Mouse (Mus musculus) ovary, postnatal 10 days (tissue): Measurements from ENCODE around the gene Itga3.

ENCODE experiments used
- DNase-seq: peaks from one replicate; pipeline ENCODE4 v3.0.0; 2022; ENCODE audit warnings: low spot score

The Itga3 gene

GRCm38 (mm10) chr11:95096608-95097373 is 20.2 kb upstream of the Itga3 start:
- DNase-seq, result no peak

- DNase-seq, result no peak
Observed at GRCm38 (mm10) chr11:95095596-95095995, 19.0 kb upstream of the Itga3 start.

DNA sequence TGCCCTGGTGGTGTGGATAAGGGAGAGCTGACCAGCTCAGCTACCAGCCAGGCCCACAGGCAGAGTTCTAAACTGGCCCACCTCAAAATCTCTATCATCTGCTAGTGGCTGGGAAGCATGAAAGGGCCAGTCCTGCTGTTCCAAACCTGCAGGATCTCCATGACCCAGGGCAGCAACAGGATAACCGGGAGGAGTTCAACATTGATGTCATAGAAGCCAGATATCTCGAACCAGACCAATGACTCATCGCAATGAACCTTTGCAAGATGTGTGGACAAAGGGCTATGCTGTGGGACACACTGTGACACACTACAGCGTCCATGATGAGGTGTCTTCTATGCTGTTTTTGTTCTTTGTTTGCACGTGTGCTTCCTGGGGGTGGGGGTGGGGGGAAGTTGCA is 16.5 kb upstream of the Itga3 start:
- DNase-seq, result no peak

DNA sequence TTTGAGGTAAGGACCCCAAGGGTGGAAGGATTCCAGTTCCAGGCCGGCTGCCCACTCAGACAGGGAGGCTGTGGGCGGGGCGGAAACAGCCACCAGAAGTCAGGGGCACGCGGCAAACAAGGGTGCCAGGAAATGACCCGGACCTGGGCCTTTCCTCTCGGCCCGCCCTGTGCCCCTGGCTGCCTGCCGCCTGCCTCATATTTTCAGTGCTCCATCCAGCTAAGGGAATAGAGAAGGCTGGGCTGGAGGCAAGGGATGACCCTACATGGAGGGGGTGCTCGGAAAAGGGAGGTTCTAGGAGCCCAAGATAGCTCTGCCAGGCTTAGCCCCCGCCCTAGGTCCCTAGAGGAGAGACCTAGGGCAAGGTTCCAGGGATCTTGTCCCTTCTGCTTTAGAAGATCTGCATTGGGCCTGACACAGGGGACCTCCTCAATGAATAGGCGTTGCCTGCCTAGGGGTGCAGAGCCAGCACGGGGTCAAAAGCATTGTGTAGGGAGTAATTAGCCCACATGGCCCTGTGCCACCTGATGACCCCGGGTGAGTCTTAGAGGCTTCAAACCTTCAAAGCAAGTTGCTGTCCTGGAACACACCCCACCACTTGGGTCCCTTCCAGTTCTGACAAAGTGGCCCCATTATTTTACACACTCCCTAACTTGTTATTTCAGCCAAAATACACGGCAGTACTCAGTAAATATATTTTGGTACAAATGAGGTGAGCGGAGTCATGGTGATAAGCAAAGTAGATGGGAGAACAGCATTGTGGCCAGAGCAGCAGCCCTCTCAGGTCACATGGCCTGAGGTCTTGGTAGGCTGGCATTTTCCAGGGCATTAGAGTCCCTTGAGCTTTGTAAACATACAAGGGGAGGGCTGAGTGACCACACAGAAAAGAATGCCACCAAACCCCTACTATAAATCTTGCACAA is 12.5 kb upstream of the Itga3 start:
- DNase-seq, result no peak

DNA sequence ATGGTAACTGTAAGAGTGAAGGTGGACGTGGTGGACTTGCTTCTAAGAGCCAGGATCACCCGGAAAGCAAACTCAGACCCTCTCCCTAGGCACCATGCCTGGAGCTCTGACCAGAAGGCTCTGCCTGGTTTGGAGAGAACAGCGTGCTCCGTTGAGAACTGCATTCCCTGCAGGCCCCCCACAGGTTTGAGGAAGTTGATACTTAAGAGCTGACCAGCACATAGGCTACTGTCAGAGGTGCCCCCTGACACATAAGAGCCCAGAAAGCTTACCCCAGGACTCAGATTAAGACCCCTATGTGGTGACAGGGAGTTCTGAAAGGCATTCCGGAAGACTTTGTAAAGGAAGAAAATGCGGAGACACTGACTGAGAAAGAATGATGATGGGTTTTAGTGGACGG is 11.7 kb upstream of the Itga3 start:
- no peak for DNase-seq

GRCm38 (mm10) chr11:95087301-95088228 is 11.0 kb upstream of the Itga3 start:
- DNase-seq, result no peak

- no peak for DNase-seq
Observed at GRCm38 (mm10) chr11:95086229-95086628, 9.6 kb upstream of the Itga3 start.

- DNase-seq, result no peak
Observed at GRCm38 (mm10) chr11:95085710-95086109, 9.1 kb upstream of the Itga3 start.

DNA sequence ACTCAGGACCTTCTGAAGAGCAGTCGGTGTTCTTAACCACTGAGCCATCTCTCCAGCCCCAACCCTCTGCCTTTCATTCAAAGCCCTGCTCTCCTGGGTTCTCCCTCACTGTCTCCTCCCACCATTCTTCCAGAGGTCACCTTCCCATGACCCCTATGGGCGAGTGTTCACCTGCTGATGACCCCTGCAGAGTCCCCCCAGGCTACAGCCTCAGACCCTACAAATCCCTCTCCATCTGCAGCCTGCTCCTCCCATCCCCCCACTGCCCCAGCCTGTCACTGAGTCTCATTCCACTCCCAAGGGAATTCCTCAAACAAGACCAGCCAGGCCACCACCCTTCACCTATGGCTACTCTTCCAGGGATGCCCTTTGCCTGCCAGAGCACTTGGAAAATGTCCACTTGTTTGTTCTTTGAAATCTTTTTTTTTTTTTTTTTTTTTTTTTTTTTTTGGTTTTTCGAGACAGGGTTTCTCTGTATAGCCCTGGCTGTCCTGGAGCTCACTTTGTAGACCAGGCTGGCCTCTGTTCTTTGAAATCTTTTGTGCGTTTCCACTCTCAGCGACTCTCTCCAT is 8.3 kb upstream of the Itga3 start:
- no peak for DNase-seq

- DNase-seq, result no peak
Observed at GRCm38 (mm10) chr11:95084175-95084574, 7.6 kb upstream of the Itga3 start.

- DNase-seq, result no peak
Observed at GRCm38 (mm10) chr11:95082896-95083295, 6.3 kb upstream of the Itga3 start.

GRCm38 (mm10) chr11:95080783-95081182 is 4.2 kb upstream of the Itga3 start:
- DNase-seq, result no peak

- DNase-seq, result no peak
Observed at GRCm38 (mm10) chr11:95079256-95079875, 2.8 kb upstream of the Itga3 start.

DNA sequence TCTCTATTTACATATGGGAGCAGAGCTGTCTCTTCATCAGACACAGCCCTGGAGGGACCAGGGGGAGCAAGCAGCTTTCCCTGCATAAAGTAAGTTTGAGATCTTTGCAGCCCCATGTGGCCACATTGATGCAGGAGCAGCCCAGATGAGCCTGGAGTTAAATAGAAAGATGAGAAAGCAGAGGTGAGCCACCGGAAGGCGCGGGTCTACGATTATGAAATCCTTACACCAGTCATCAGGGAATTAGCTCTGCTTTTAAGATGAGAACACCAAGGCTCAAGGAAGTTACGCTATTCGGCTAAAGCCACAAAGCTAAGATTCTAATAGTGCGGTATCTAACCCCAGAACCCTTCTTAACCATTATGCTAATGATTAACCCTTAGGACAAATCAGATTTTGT is 1.4 kb upstream of the Itga3 start:
- no peak for DNase-seq

DNA sequence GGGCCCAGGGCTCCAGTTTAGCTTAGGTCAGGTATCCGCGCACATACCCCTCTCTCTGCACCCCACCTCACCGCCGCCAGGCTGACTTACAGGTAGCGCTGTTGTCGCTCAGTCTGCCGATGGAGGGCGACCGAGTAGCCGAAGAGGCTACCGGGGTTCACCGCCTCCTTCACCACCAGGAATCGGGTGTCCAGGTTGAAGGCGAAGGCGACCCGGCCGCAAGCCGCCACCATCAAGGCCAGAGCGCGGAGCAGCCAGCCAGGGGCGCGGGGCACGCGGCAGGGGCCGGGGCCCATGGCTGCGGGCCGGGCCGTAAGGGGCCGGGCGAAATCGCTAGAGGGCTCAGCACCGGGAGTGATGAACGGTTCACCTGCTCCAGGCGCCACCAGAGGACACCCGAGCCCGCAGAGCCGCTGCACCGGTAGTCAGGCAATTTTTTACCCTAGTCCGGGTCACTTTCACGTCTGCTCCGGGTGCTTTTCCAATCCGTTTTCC is 513 bp downstream of the Itga3 start:
- DNase-seq, result no peak

DNA sequence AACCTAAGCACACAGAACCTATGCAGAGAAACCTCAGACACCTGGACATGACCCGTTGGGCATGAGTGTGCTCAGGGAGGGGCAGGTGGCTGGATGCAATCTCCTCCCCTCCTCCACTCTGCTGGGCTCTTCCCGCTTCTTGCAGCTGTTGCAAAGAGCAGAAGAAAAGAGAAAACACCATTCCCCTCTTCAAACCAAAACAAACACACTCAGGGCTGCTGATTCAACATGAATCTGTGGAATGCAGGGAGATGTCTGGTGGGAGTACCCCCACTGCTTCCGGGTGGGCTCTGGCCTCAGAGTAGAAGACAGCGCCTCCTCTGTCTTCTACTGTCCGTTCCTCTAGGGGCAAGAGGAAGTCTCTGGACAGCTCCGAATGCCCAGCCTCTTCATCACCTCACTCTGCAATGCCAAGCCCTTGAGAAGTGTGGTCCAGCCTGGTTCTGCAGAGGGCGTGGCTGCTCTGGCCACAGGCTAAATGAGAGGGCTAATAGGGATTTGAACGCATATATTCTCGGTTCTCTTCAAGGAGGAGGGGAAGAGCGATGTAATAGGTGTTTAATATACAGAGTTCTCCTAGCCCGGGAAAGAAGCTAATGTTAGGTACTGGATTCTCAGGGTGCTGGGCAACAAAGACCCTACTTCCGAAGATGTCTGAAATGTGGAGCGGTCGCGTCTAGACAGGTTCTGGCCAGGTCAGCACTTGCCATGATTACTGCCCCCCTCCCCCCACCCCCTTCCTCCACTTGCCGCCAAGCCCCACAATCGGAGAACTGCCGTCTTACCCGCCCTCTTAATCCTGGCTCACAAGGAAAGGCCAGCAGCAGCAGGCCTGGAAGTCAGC is 1.2 kb downstream of the Itga3 start:
- no peak for DNase-seq

- no peak for DNase-seq
Observed at GRCm38 (mm10) chr11:95074694-95075093, 1.9 kb downstream of the Itga3 start.

GRCm38 (mm10) chr11:95073835-95074234 is 2.8 kb downstream of the Itga3 start:
- DNase-seq, result no peak

DNA sequence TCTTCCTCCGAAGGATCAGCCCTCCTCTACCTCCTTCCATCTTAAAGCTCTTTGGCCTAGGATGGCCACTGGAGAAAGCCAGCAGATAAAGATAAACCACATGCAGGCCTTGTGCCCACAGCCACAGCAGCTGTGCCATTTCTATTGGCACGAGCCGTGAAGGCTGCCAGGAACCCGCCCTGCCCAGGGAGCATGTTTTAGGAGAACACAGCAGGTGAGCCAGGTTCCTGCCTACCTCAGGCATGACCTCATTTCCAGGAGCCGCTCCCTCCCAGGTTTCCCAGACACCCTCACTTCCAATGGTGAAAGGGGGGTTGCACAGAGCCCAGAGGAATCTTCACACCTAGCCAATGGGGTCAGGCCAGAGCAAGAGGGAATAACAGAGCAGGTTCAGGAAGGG is 3.8 kb downstream of the Itga3 start:
- DNase-seq, result no peak

GRCm38 (mm10) chr11:95072136-95072535 is 4.5 kb downstream of the Itga3 start:
- DNase-seq, result no peak
